Mouse (Mus musculus) lung, embryonic 14.5 days (tissue): ENCODE measurements around the gene Emilin1. TPM values are rescaled to one million over a fixed set of nuclear protein-coding genes. Genes with fewer than 3 reads are reported as not detected.

Experiments used
- ATAC-seq: fragments of 200-750 bp; cut with Nextera tagmentation; 2 replicates; pipeline ENCODE4 v1.8.0; 2017; ENCODE audit warnings: mild to moderate bottlenecking, moderate TSS enrichment, moderate library complexity; ENCODE audit not compliant: insufficient read depth
- DNase-seq: peaks from one replicate; pipeline ENCODE4 v3.0.0-alpha.2; 2015
- H3K27ac ChIP-seq: fragments of 300-500 bp; sonication (generic); 2 replicates; pipeline ENCODE4 v1.5.1; 2014; ENCODE audit warnings: low read depth, mild to moderate bottlenecking, moderate library complexity
- H3K27me3 ChIP-seq: fragments of 300-500 bp; sonication (generic); 2 replicates; pipeline ENCODE4 v1.6.1; 2014; ENCODE audit warnings: low read length, control low read depth; ENCODE audit not compliant: insufficient read depth
- H3K36me3 ChIP-seq: fragments of 300-500 bp; sonication (generic); 2 replicates; pipeline ENCODE4 v1.6.1; 2014; ENCODE audit warnings: control low read depth; ENCODE audit not compliant: insufficient read depth
- H3K4me1 ChIP-seq: fragments of 300-500 bp; sonication (generic); 2 replicates; pipeline ENCODE4 v1.6.1; 2014; ENCODE audit warnings: antibody characterized with exemption, control low read depth; ENCODE audit not compliant: insufficient read depth
- H3K4me2 ChIP-seq: fragments of 300-500 bp; sonication (generic); 2 replicates; pipeline ENCODE4 v1.6.1; 2014; ENCODE audit warnings: mild to moderate bottlenecking
- H3K4me3 ChIP-seq: fragments of 300-500 bp; sonication (generic); 2 replicates; pipeline ENCODE4 v1.5.1; 2014; ENCODE audit warnings: low read depth, low read length
- H3K9ac ChIP-seq: fragments of 300-500 bp; sonication (generic); 2 replicates; pipeline ENCODE4 v1.6.1; 2014
- H3K9me3 ChIP-seq: fragments of 300-500 bp; sonication (generic); 2 replicates; pipeline ENCODE4 v1.6.1; 2016; ENCODE audit warnings: low read depth, low read length, control low read depth
- CTCF ChIP-seq: IDR thresholded peaks from 2 replicates; pipeline ENCODE4 v1.5.1; 2016; ENCODE audit warnings: antibody characterized with exemption, low read depth
- WGBS: fragments of 180-500 bp; shearing (Covaris S2); extraction: QIAGEN DNeasy Blood & Tissue Kit; methylation state at CpG from one replicate; pipeline ENCODE4 v1.1.7; 2014; 5-methylcytosine and 5-hydroxymethylcytosine counted together
- polyA plus RNA-seq: library from polyadenylated mRNA; unstranded; fragments of >200 nt; fragmentation: Nextera tagmentation; extraction: Ambion mirVana; gene quantifications from 2 replicates; pipeline ENCODE4 v1.2.1, GENCODE M21; 2014

The Emilin1 gene
- polyA plus RNA-seq, 1 experiment from 2014 or later: 185 TPM

DNA sequence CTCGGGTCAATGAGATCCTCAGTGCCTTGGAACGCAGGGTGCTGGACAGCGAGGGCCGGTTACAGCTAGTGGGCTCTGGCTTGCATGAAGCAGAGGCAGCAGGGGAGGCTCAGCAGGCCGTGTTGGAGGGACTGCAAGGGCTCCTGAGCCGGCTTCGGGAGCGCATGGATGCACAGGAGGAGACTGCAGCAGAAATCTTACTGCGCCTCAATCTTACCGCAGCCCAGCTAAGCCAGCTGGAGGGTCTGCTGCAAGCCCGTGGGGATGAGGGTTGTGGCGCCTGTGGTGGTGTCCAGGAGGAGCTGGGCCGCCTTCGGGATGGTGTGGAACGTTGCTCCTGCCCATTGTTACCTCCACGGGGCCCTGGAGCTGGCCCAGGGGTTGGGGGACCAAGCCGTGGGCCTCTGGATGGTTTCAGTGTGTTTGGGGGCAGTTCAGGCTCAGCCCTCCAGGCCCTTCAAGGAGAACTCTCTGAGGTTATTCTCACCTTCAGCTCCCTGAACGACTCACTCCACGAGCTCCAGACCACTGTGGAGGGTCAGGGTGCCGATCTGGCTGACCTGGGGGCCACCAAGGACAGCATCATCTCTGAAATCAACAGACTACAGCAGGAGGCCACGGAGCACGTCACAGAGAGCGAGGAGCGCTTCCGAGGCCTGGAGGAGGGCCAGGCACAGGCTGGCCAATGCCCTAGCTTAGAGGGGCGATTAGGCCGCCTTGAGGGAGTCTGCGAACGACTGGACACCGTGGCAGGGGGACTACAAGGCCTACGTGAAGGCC is 4.9 kb downstream of the Emilin1 start:
- H3K27ac ChIP-seq: no peak overlapping the region
- no peak for TF ChIP-seq CTCF
- no peak overlapping the region for H3K4me3 ChIP-seq
- no peak overlapping the region for H3K4me2 ChIP-seq
- H3K9me3 ChIP-seq: no peaks in the 10 kb centered on the region
- H3K9ac ChIP-seq: no peak overlapping the region
- DNase-seq (no peak), ATAC-seq (no peak)
- H3K27me3 ChIP-seq: no peaks in the 10 kb centered on the region
- H3K36me3 ChIP-seq: peaks cover 45% of the 10 kb centered on the region
- H3K4me1 ChIP-seq: peaks cover 9% of the 10 kb centered on the region; the same call in 1 of the 2 replicates
- 89% methylated on average over 31 of the region's 31 CpGs for WGBS

DNA sequence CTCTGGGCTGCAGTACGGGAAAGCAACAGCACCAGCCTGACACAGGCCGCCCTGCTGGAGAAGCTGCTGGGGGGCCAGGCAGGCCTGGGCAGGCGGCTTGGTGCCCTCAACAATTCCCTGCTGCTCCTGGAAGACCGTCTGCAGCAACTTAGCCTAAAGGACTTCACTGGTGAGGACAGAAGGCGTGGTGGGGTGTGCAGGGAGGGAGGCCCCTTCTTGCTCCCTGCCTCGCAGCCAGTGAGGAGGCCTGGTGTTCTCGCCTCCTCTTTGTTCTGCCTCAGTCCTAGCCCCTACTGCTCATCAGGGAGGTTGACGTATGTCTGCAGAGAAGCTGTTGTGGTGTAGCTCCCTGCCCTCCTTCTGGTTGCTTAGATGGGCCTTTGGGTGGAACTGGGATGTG is 5.5 kb downstream of the Emilin1 start:
- no peak for ATAC-seq
- H3K4me3 ChIP-seq: no peak overlapping the region
- no peak overlapping the region for H3K4me2 ChIP-seq
- H3K9ac ChIP-seq: no peak overlapping the region
- no peaks in the 10 kb centered on the region for H3K27me3 ChIP-seq
- 82% methylated on average over 8 of the region's 8 CpGs for WGBS
- H3K4me1 ChIP-seq: 0 out of 2 replicates have a peak, but pooled peaks cover 6% of the 10 kb centered on the region
- H3K27ac ChIP-seq: no peak overlapping the region
- no peaks in the 10 kb centered on the region for H3K9me3 ChIP-seq
- H3K36me3 ChIP-seq: peaks cover 45% of the 10 kb centered on the region
- TF ChIP-seq CTCF: no peak
- no peak for DNase-seq

- Histone ChIP-seq H3K36me3 (peaks cover 45% of the 10 kb centered on the region), H3K9me3 (no peaks in the 10 kb centered on the region), H3K27me3 (no peaks in the 10 kb centered on the region), H3K4me1 (0 out of 2 replicates have a peak, but pooled peaks cover 6% of the 10 kb centered on the region), H3K4me3 (0 out of 2 replicates have a peak overlapping the region, but pooled peaks have one; percentile 47), H3K9ac (no peak overlapping the region), H3K4me2 (peak overlapping the region; percentile 74), H3K27ac (no peak overlapping the region)
- 61% methylated on average over 11 of the region's 11 CpGs for WGBS
- ATAC-seq (no peak), DNase-seq (peak; percentile 50)
- TF ChIP-seq CTCF: no peak
Observed at GRCm38 (mm10) chr5:30919831-30920614, 6.8 kb downstream of the Emilin1 start.

DNA sequence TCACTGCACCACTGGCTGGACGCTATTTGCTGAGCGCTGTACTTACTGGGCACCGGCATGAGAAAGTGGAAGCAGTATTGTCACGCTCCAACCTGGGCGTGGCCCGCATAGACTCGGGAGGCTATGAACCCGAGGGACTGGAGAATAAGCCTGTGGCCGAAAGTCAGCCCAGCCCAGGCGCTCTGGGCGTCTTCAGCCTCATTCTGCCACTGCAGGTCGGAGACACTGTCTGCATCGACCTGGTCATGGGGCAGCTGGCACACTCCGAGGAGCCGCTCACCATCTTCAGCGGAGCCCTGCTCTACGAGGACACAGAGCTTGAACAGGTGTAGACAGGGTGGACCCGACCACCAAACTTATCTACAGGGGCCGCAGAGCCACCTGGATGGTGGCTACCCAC is 7.4 kb downstream of the Emilin1 start:
- H3K4me2 ChIP-seq: peak overlapping the region; percentile 74
- H3K9ac ChIP-seq: no peak overlapping the region
- DNase-seq (no peak), ATAC-seq (no peak; the same call in 1 of the 2 replicates)
- no peaks in the 10 kb centered on the region for H3K27me3 ChIP-seq
- TF ChIP-seq CTCF: no peak
- 0 out of 2 replicates have a peak overlapping the region, but pooled peaks have one; percentile 47 for H3K4me3 ChIP-seq
- no peaks in the 10 kb centered on the region for H3K9me3 ChIP-seq
- H3K36me3 ChIP-seq: peaks cover 45% of the 10 kb centered on the region
- 0 out of 2 replicates have a peak, but pooled peaks cover 6% of the 10 kb centered on the region for H3K4me1 ChIP-seq
- WGBS: 58% methylated on average over 19 of the region's 19 CpGs
- no peak overlapping the region for H3K27ac ChIP-seq

DNA sequence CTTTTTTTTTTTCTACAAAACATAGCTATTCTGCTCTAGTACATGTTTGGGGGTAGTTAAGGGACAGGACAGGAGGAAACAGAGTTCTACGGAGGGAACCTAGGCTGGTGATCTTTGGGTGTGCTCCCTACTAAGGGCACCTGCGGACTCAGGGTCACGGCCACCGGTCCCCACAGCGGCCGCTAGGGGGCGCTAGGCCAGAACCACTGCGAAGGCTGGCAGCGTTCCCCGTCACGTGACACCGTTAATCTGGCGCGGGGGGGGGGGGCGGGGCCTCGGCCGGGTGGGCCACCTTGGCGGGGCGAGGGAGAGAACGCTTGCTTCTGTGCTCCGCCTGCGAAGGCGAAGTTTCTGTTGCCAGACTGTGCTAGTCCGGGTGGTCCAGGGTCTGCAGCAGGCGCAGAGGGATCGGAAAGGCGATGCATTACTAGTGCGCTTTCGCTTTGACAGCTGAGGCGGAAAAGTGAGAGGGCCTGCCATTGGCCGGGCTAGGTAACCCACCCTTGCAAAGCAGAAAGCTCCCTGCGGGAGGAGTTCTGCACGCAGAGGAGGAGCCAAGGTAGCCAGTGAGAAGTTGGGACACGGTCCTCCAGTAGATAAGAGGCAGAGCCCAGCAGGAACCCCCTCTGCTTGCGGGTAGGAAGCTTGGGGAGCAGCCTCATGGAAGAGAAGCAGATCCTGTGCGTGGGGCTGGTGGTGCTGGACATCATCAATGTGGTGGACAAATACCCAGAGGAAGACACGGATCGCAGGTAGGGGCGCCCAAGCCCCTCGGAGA is 8.2 kb downstream of the Emilin1 start, which contains the start of gene Khk:
Gene Khk (plus strand): TSS at position 176 of the 778 bp plus-strand sequence.
- Histone ChIP-seq H3K27me3 (no peaks in the 10 kb centered on the region), H3K9ac (peak within 1 kb of the TSS; percentile 53), H3K4me1 (0 out of 2 replicates have a peak, but pooled peaks cover 6% of the 10 kb centered on the region), H3K4me3 (peak within 1 kb of the TSS; percentile 47), H3K4me2 (peak within 1 kb of the TSS; percentile 74), H3K9me3 (no peaks in the 10 kb centered on the region), H3K27ac (peak within 1 kb of the TSS; percentile 73), H3K36me3 (peaks cover 43% of the 10 kb centered on the region)
- ATAC-seq: peak; percentile 80
- TF ChIP-seq CTCF: peak; percentile 91
- 1% methylated on average over 40 of the region's 40 CpGs for WGBS
- peak; percentile 94 for DNase-seq

- H3K4me1 ChIP-seq: 0 out of 2 replicates have a peak, but pooled peaks cover 6% of the 10 kb centered on the region
- no peaks in the 10 kb centered on the region for H3K9me3 ChIP-seq
- DNase-seq (no peak), ATAC-seq (no peak)
- no peak overlapping the region for H3K27ac ChIP-seq
- H3K4me3 ChIP-seq: no peak overlapping the region
- peak overlapping the region; percentile 53; the same call in 1 of the 2 replicates for H3K9ac ChIP-seq
- no peak for TF ChIP-seq CTCF
- no peaks in the 10 kb centered on the region for H3K27me3 ChIP-seq
- peak overlapping the region; percentile 74 for H3K4me2 ChIP-seq
- 40% methylated on average over 10 of the region's 10 CpGs for WGBS
- peaks cover 33% of the 10 kb centered on the region for H3K36me3 ChIP-seq
Observed at GRCm38 (mm10) chr5:30922581-30923041, 9.4 kb downstream of the Emilin1 start.
